Mouse (Mus musculus): ENCODE results near the gene Hint1. TPM values are rescaled to one million over a fixed set of nuclear protein-coding genes. Genes with fewer than 3 reads are reported as not detected.
A peak's percentile ranks its signal among the peaks of the same experiment; 100 is the strongest.
"Not testable (repeated sequence)": the region's sequence is repeated elsewhere in the genome, so short reads cannot be mapped to it uniquely, and the experiment has no call there.

The Hint1 gene
- total RNA-seq, 2 experiments from 2014 or later: 291 TPM

DNA sequence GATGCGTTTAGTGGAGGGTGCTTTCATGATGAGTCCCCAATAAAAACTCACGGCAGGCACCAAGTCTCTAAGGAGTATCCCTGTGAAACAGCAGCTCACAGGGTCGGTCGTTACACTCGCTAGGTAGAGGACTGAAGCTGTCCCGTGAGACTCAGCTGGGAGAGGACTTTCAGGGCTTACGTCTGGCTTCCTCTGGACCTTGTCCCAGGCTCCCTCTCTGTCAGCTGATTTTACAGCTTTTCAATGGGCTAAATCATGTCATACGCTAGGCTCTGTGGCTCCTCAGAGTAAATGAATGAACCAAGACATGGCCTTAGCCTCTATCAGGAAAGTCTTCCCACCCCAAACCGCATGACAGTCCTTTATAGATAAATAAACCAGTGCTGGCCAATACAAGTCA lies 28.4 kb downstream of the Hint1 start:
- no peak for DNase-seq (ENCODE audit: low spot score in 2 of 2)

DNA sequence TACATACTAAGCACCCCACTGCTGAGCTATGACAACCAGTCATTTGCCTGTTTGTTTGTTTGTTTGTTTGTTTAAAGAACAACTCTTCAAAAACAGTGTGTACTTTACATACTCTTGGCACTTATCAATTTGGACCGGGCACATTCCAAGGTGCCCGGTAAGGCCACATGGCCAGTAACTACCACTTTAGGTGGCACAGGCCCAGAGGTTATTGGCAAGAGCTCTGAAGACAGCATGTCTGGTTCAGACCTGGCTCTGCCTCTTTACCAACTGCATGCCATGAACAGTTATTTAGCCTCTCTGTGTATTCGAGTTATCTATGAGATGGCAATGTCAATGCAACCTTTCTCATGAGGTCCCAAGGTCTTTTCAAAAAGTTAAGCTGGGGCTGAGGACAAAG lies 30.5 kb downstream of the Hint1 start:
- DNase-seq (ENCODE audit: low spot score in 2 of 2): not testable (repeated sequence)

DNA sequence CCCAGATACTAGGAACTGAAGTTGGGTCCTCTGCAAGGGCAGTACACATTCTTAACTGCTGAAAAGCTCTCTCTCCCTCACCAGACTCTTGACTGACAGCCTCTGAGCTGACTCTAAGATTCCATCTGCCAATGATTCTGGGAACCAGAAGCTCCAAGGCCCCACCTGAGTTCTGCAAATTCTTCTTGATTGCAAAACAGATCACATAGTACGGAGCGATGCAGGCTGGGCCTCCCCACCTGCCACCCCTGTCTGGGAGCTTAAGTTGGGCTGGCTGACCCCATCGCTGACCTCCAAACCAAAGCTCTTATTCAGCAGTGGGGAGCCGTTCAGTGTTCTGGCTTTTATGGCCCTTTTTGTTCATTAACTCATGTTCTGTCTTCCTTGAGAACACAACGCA lies 31.3 kb downstream of the Hint1 start:
- DNase-seq (ENCODE audit: low spot score in 2 of 2): no peak

DNA sequence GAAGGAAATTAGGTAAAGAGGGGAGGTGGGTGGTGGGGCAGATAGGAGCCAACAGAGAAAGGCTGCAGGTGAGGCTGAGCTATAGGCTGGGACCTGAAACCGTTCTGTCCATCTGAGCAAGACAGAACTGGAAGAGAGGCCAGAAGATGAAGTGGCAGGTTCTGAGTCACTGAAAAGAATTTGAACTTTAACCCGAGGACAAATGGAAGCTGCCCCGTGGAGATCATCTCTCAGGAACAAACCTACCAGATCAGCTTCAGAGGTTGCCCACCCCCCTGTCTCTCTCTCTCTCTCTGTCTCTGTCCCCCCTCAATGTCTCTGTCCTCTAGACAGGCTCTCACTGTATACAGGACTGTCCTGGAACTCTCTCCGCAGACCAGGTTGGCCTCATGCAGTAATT lies 33.5 kb downstream of the Hint1 start:
- DNase-seq (ENCODE audit: low spot score in 2 of 2): no peak

DNA sequence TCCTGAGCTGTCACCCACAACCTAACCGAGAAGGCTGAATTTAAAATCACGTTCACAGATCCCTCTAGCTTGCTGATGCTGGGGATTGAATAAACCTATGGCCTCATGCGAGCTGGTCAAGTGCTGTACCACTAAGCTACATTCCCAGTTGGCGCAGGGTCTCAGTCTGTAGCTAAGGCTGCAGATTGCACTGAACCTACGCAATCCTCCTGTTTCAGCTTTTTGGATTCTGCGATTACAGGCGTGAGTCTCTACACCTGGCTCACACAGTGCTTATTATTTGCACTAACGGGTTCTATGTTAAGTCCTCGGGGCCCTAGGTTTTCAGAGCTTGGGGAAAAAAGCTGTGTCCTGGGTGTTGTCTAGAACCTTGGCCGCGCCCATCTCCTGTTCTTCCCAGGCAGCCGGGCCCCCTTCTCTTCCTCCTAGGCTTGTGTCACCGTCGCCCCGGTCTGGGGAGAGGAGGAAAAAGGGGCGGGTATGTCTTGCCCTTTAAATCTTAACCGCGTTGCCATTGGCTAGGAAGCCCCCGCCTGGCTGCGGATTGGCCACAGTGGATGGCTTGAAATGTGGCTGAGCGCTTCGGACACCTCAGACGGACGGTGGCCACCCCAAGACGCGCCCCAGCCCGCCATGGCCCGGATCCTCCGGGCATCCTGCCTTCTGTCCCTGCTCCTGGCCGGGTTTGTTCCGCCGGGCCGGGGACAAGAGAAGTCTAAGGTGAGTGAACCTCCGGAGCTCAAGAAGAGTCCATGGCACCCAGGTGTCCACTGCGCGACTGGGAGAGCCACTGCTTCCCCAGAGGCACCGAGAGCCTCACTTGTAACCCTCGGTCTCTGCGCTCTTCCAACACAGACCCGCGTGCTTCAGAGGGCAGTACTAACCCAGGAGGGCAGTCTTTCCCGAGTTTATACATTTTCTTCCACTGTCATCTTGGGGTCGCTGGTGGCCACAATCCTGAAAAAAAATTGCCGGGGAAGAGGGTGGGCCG lies 36.4 kb downstream of the Hint1 start, which contains the start of gene Gpx3:
Gpx3 (plus strand) TSS at position 121 of the 991 bp plus-strand sequence.
- peak; percentile 49 to 69 for DNase-seq (ENCODE audit: low spot score in 2 of 2)

DNA sequence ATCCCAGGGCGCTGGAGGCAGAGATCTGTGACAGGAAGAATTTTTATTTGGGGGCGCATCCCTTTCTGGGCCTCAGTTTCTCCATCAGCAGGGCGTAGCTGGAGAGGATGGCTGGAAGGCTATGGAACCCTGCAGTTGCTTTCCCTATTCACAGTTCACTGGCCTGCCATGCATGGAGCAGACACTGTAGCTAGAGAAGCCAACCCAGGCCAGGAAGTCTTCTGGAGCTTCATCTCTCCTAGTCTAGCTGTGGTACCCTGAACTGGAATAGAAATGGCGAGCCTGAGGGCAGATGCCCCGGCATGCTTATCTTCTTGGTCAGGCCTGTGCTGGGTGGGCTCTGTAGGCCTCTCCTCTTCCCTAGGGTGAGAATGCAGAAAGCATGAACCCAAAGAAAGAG lies 37.2 kb downstream of the Hint1 start:
- DNase-seq (ENCODE audit: low spot score in 2 of 2): no peak

DNA sequence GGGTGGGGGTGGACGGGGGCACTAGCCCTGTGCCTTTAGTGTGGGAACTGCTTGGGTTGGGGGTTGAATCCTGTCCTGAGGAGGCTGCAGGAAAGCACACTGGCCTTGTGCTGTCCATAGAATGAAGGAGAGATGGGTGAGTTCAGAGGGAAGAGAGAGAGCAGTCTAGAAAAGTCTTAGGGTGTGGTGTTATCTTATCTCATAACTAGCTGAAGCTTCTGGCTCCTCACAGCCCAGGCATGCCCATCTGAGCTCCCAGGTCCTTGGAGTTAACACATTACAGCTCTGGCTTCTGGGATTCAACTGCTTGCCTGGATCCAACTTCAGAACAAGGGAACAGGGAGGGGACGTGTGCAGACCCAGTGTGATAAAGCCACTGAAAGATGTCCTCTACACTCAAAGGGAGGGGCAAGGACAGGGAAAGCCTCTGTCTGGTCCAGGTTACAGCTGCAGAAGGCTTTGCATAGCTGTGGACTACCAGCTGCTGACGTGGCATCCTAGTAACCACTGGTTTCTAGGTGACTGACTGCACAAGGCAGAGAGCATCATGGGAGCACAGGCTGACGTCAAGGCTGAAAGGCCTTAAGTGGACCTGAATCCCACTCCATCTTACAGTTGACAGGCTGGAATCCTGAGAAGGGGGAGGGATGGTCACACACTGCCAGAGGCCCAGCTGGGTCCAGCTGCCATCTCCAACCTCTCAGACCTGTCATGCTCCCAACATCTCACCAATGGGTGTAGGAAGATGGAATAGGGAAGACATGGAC lies 37.9 kb downstream of the Hint1 start:
- DNase-seq (ENCODE audit: low spot score in 2 of 2): no peak

DNA sequence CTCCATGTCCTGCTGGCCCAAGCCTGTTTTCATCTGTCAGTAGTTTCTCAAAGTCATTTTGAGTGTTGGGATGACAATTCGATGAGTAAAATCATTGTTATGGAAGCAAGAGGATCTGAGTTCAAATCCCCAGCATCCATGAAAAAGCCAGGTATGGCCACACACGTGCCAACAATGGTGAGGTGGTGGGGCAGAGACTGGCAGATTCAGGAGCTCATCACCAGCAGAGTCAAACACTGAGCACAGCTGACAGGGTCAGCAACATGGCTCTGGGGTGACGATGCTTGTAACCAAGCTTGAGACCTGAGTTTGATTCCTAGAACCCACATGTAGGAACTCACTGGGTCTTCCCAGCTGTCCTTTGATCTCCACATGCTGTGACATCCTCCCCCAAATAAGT lies 38.9 kb downstream of the Hint1 start:
- no peak for DNase-seq (ENCODE audit: low spot score in 2 of 2)

DNA sequence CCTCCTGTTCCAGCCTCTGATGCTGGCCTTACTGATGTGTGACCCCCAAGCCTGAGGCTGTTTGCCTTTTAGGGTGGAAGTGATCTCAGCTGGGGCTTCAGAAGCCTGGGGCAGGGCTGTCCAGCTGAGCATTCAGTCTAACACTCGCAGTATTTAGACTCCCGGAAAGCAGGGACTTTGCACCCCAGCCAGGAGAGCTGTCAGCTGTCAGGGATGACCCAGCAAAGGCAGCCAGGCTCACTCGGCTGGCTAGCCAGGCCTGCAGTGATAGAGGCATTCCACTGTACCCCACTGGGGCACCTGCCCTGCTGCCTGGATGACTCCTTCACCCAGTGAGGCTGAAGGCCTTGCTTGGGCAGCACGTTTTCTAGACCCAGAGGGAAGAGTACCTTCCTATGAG lies 39.7 kb downstream of the Hint1 start:
- no peak for DNase-seq (ENCODE audit: low spot score in 2 of 2)

DNA sequence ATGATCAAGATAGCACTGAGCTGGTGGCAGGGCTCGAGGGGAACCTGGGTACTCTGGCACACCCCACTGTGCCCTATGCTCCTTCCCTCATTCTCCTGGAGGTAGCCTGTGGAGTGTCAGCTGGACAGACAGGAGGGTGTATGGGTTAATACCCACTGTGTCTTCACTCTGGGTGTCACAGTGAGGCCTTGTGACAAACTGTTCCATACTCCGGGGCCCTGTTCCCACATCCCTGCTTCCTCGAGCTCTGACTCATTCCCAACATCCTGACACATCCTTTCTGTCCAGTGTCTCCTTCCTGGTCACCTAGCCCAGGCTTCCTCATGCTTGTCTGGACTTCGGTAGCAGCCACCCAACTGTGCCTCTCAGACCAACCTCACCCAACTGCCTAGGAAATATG lies 40.3 kb downstream of the Hint1 start:
- no peak for DNase-seq (ENCODE audit: low spot score in 2 of 2)

DNA sequence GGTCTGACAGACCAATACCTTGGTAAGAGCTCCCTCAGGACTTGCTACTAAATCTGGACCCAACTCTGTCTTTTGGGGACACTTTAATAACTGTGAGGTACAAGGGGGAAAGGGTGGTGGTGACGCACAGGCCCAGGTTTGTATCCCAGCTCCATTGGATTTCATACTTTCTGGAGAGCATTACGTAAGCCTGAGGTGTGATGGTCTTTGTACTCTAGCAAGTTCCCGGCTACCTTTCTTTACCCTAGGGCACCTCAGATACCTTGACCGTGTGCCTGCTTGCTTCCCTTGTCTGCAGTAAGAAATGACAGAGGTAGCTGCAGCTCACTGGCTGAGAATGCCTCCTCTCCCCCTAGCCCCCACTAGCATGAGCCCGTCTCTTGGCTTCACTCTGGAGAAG lies 41.1 kb downstream of the Hint1 start:
- DNase-seq (ENCODE audit: low spot score in 2 of 2): no peak

DNA sequence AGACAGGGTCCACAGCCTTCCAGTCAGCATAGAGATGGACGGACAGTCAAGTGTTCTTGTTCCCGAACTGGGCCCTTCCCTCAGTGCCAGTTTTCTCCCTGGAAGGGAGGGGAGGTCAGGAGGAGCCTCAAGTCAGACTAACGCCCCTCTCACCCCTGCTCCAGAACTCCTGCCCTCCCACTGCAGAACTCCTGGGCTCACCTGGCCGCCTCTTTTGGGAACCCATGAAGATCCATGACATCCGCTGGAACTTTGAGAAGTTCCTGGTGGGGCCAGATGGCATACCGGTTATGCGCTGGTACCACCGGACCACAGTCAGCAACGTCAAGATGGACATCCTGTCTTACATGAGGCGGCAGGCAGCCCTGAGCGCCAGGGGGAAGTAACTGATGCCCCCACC lies 43.1 kb downstream of the Hint1 start:
- no peak for DNase-seq (ENCODE audit: low spot score in 2 of 2)

DNA sequence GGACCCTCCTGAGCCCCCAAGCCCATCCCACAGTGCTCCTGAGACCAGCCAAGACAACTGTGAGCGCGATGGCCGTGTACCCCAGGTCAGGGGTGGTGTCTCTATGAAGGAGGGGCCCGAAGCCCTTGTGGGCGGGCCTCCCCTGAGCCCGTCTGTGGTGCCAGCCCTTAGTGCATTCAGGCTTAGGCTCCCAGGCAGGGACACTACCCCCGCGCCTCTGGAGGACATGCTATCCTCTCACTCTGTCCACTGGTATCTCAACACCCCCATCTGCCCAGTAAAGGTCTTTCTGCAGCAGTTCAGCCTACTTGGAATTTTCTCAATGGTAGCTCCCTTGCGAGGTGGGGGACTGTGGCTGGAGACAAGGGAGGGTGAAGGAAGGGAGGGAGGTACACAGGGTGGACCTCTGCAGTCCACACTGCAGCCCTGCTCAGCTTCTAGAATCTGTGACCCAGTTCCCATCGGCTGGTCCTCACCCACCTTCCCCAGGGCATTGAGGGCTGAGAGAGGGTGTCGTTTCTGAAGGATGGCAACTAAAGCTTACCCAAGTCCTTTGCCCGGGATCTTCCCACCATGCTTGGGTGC lies 44.0 kb downstream of the Hint1 start:
- DNase-seq (ENCODE audit: low spot score in 2 of 2): no peak

DNA sequence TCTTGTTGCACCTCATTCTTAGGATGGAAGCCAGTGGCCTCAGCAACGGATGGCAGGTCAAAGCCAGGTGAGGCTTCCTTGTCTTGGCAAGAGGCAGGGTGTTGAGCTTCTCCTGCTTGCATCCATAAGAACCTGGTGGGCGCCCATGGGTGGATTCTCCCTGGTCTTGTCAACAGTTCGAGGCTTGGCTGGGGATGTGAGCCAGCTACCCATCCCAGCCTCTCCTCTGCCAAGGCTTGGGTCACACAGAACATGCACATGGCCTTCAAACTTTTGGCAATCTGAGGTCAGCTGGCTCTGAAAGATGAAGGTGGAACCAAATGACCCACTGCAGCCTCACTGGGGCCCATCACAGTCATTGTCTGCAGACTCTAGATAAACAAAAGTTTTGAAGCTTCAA lies 45.0 kb downstream of the Hint1 start:
- DNase-seq (ENCODE audit: low spot score in 2 of 2): no peak

DNA sequence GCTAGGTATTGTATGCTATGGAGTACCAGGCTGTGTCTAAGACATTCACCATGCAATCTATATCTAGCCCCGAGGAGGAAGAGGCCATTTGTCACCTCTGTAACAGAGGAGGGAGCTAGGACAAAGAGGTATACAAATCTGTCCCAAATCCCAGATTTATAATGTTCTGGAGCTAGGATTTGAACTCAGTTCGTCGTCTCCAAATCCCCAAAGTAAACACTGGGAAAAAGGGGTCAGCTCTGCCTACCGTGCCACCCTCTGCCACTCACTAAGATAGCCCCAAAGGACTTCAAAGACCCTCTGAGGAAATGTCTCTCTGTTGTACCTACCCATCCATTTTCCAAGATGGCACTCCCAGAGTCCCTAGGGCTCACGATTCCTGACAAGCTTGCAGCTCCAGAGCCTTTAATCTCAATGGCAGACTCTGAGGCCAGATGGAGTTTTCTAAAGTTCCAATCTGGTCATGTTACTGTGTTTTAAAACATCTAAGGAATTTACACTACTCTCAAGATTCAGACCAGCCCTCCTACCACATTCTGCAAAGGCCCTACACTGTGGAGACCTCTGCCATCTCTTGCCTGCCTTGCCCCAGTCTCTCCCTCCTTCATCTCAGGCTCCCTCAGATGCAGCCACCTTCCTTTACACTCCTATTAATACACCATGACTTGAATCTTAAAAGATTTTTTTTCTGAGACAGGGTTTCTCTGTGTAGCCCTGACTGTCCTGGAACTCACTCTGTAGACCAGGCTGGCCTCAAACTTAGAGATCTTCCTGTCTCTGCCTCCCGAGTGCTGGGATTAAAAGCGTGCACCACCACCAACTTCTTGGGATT lies 45.7 kb downstream of the Hint1 start:
- no peak for DNase-seq (ENCODE audit: low spot score in 2 of 2)

DNA sequence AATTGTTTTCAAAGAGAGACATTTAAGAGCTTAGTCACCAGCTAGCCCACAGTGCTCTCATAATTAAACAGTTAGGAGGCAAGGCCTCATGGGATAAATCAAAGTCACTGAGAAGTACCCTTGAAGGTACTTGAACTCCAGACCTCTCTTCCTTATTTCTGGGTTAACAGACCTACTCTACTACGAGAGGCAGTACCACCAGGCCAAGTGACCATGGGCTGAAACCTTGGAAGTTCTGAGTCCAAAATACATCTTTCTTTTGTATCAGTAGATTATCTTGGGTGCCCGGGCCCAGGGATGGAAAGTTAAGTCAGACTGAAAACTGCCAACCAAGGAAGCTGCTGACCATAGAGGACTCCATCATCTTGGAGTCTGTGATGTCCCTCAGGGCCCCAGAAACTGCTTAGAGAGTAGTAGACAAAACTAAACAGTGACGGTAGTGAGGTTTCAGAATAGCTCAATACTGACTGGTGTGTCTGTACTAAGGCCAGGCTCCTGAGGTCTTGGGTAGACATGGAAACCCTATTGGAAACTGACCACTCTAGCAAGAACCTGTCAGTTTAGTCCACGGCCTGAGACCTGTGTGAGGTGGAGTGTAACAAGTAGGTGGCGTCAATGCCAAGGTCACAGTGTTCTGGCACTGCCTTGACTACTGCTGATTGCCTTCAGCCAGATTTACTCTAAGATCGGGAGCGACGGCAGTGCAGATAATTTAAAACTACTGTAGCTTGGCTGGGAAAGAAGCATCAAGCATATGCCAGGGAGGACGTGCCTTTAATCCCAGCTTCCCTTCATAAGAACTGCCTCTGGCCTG lies 46.5 kb downstream of the Hint1 start:
- no peak for DNase-seq (ENCODE audit: low spot score in 2 of 2)

DNA sequence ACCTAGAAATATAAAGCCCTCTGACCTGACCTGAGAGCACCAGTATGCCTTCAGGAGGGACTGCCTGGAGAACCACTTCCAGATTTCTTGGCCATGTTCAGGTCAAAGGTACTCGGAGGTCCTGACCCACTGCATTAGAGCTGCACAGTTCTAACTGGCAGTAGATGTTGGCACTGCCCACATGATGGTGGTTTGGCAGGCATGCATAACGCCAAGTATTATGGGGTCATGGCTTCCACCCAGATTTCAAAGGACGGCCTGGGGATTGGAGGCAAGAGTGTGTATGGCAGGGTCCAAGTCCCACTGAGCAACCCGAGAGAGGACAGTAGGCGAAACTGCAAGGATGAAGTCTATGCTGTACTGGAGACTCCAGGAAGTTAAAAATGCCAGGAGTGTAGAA lies 47.7 kb downstream of the Hint1 start:
- DNase-seq (ENCODE audit: low spot score in 2 of 2): no peak

DNA sequence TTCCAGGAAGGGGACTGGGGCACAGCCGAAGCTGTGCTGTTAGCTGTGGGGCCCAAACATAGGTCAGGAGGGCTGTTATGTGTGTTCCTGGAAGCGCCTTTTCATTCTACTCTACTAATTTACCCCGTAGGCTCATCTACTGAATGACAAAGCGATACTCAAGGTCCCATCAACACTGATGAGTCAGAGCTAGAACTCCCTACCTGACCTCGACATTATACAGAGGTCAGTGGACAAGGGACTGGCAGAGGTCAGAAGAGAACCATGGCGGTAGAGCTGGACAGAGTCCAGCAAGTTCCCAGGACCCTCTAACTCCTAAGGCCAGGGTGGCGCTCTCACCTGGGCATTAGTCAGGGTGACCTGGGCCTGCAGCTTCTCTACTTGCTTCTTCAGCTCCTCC lies 51.3 kb downstream of the Hint1 start:
- DNase-seq (ENCODE audit: low spot score in 2 of 2): no peak

DNA sequence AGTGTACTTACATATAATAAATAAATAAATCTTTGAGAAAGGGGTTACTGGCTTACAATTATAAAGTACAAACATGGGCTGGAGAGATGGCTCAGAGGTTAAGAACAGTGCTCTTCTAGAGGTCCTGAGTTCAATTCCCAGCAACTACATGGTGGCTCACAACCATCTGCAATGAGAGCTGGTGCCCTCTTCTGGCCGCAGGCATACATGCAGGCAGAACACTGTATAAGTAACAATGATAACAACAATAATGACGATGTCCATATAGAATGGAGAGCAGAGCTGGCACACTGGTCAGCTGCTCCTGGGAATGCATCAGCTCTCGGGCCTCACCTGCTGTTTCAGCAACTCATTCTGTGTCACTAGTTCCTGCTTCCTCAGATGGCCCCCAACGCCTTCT lies 52.1 kb downstream of the Hint1 start:
- DNase-seq (ENCODE audit: low spot score in 2 of 2): no peak

Data from gastrocnemius, postnatal 4 days (tissue).